Mouse (Mus musculus) layer of hippocampus, postnatal 14 days (tissue): ENCODE measurements around the gene Sh3pxd2b. TPM values are rescaled to one million over a fixed set of nuclear protein-coding genes. Genes with fewer than 3 reads are reported as not detected.

Source experiments
- DNase-seq, 2 experiments: peaks; one replicate each; pipeline ENCODE4 v3.0.0; 2021 to 2022; ENCODE audit warnings: low spot score in 2 of 2, mixed read lengths in 1 of 2
- total RNA-seq, 2 experiments: library from RNA; stranded (reverse); gene quantifications; 2 replicates each; pipeline ENCODE4 v1.2.3; 2021

Sh3pxd2b gene
- total RNA-seq, 2 experiments from 2014 or later = 18.9 to 22.6 TPM

DNA sequence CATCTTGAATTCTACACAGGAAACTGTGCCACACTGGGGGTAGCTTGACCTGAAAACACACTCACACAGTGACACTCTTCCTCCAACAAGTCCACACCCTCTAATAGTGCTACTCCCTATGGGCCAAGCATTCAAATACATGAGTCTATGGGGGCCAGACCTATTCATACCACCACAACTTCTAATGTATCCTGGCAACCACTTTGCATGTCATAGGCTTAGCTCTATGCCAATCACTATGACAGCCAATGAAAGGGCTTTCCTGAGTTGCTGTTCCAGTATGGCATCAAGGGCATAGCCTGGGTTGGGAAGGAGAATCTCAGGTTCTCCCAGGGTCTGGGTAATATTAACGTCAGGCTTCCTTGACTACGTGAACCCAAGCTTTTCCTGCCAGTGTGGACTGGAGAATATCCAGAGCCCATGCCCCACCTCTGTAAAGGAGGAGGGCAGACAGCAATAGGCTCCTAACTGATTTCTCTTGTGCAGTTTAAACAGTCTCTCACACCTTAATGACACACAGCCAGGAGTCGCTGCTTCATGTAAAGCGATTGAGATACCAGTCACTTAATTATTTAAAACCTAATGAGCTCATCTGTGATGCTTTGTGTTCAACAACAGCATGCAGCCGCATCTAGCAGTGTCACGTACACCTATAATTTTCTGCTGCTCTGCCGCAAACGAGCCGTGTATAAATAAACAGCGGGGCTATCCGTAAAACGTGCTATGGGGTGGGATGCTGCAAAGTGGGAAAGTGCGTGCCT is 25.8 kb downstream of the Sh3pxd2b start:
- no peak for DNase-seq

- DNase-seq = no peak
These were observed 26.5 kb downstream of the Sh3pxd2b start for GRCm38 (mm10) chr11:32374027-32374589.

DNA sequence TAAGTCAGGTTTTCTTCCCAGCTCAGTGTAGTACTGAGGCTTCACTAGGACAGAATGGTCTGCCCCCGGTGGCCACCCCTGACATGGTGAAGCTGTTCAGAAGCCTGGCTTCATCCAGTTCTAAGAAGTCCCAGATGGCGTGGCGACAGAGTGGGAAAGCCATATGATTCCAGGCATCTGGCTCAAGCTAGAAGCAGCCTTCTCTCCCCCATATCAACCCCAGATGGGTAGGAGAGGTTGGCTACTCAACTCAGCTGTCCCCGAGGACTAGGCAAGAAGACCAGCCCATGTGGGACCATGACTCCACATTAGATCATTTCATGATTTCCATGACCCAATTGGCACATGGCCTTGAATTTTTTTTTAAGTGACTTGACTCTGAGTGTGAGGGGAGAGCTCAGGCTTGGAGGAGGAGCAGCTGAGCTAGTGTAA is 27.5 kb downstream of the Sh3pxd2b start:
- no peak for DNase-seq

- DNase-seq = no peak
These were observed 28.5 kb downstream of the Sh3pxd2b start for GRCm38 (mm10) chr11:32376086-32376485.

- DNase-seq = no peak
These were observed 32.3 kb downstream of the Sh3pxd2b start for GRCm38 (mm10) chr11:32379910-32380309.

GRCm38 (mm10) chr11:32383341-32384134 is 35.9 kb downstream of the Sh3pxd2b start:
- peak in 1 of 2 experiments; percentile 68 for DNase-seq

- DNase-seq = no peak
These were observed 36.6 kb downstream of the Sh3pxd2b start for GRCm38 (mm10) chr11:32384135-32384801.

DNA sequence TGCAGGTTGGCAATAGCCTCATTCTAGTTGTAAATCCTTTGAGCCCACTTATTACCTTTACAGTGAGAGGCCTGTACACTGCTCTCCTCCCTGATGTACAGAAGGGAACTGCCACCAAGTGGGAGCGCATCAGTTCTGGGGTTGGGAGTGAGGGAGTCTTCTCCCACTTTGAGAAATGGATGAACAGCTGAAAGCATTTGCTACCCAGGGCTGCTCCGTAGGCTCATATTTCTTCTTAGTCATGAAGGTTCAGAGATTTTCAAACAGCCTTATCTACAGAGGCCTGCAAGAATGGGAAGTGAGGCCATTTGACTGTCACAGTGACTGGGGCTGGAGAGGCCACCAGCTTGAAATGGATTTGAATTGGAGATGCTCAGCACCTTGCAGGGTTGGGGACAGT is 38.4 kb downstream of the Sh3pxd2b start:
- DNase-seq = no peak

DNA sequence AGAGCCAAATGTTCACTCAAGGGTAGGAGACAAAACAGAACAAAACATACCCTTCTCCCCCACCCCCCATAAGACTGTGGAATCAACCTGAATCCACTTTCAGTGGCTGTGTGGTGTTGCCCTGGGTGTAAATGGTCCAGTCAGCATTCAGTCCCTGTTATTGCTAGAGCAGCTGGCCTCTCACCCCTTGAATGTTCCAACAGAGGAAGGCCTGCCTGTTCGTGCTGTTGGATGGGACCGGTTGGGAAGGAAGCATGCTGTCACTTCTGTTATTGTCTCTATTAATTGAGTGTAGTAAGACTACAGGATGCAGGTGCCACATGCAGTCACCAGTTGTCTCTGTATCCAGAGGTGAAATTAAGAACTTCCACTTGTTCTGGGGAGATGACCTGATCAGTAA is 40.4 kb downstream of the Sh3pxd2b start:
- DNase-seq = no peak

DNA sequence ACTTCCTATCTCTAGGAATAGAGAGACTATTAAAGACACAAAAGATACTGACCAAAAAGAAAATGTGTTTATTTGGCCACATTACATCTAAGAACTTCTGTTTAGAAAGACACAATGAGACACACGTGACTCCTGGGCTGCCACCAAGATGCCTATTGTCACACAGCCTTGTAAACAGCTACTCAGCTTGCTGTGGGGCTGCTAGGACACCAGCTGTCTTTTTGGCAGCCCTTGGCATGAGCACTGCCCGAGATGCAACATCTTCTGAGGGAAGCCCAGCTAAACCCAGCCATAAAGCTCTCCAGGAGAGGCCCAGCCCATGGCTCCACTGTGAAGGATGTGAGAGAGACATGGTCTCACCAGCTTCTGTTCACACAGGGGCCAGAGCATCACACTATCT is 45.5 kb downstream of the Sh3pxd2b start:
- no peak for DNase-seq

DNA sequence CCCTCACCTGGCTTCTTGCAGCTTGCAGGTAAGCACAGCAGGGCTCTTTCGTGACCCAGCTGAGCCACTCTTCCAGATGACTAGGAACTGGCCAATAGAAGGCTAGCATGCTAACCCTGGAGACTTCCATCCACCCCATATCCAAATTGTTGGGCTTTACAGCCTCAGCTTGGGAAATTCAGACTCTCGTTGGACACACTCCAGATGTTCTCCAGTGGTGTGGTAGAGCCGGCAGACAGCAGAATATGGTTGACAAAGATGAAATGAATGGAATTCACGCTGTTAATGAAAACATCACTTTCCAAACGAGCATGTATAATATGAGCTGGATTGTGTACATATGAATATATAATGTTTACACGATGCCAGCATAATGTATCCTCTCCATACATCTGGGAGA is 48.2 kb downstream of the Sh3pxd2b start:
- DNase-seq = no peak

DNA sequence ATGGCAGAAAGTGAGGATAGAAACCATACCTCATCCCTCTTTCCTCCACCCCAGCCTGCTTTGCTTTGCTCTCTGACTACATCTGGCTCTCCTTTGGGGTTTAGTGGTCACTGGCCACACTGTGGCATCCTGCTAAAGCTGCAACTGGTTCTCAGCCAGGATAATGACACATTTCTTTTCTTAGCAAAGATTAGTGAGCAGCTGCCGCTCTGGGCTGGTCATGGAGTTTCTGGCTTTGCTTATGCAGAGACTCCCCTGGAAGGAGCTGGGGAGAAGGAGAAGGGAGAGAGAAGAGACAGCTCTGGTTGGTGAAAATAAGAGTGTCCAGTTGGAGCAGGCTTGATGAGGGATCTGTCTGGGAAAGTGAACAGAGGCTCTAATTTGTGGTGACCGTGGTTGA is 50.8 kb downstream of the Sh3pxd2b start:
- no peak for DNase-seq

DNA sequence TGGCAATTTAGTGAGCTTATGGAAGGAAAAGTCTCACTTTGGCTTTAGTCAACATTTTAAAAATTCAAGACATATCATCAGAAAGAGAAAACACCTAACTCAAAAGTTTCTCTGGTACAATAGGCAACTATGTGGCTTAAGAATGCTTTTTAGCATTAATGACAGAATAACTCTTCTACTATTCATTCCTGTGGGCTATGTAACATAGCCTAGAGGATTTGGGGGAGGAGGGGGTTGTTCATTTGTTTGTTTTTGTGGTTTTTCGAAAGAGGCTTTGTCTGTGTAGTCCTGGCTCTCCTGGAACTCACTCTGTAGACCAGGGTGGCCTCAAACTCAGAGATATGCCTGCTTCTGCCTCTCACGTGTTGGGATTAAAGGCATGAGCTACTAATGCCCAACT is 51.6 kb downstream of the Sh3pxd2b start:
- no peak for DNase-seq

DNA sequence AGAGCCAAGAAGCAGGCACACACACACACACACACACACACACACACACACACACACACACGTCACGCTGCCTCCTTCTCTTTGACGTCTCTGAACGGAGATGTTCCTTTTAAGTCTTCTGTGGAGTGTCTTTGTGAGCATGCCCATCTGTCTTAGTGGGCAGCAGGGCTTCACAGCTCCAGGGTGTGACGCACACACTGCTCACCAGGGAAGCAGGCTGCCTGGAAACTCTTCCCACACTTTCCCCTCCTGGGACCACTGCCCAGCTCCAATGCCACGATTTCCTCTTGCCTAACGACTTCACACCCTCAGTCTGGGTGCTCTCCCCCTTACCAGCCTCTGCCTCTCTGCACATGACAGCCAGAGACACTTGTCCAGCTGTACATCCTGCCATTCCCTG is 55.1 kb downstream of the Sh3pxd2b start:
- peak; percentile 42 to 73 for DNase-seq

GRCm38 (mm10) chr11:32404708-32405107 is 57.1 kb downstream of the Sh3pxd2b start:
- DNase-seq = no peak

DNA sequence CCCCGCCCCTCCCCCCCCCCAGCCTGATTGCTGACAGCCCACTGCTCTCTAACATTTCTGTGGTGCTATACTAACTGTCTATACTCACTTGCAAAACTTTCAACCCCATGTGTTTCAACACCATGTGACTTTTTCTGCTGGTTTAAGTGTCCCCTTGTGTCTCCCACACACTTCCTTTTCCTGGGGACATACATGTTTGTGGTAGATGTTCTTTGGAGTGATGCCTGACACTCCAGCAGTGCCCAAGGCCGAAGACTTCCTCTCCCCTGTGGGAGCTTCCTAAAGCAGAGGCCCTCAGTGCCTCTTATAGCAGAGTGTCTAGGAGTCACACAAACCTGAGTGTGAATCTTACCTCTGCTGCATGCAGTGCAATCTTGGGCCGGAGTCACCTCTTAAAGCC is 60.2 kb downstream of the Sh3pxd2b start:
- DNase-seq = no peak

DNA sequence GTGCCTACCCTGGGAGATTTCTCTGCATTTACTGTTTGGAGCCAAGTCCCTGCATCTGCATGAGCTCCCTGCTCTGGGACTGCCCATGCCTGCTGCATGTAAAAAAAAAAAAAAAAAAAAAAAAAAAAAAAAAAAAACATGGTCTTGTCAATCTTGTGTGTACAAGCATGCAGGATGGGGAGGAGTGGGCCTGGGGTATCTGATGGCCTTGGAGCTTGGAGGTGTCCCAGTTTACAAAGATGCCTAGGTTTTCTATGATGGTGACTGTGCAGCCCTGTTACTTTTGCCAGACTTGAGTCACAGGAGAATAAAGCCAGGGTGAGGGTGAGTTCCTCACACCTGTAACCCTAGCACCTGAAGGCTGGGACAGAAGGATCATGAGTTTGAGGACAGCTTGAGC is 61.4 kb downstream of the Sh3pxd2b start:
- no peak for DNase-seq

- no peak for DNase-seq
These were observed 62.4 kb downstream of the Sh3pxd2b start for GRCm38 (mm10) chr11:32409823-32410562.

DNA sequence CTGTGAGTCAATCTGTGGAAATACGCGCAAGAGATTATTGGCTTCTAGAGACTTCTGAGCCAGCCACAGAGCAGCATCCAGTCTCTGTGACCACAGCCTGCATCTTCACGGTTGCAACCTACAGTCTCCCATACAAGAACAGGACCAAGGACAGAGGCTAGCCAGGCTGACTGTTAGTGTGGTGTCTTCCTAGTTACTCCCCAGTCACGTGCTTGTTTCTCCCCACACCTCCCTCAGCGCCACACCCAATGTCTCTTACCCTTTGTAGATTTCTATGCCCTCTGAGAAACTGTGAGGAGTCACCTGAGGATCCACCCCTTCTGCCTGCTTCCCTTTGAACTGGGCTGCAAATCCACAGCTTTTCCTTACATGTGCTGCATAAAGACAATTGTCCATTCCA is 72.4 kb downstream of the Sh3pxd2b start:
- DNase-seq = no peak

DNA sequence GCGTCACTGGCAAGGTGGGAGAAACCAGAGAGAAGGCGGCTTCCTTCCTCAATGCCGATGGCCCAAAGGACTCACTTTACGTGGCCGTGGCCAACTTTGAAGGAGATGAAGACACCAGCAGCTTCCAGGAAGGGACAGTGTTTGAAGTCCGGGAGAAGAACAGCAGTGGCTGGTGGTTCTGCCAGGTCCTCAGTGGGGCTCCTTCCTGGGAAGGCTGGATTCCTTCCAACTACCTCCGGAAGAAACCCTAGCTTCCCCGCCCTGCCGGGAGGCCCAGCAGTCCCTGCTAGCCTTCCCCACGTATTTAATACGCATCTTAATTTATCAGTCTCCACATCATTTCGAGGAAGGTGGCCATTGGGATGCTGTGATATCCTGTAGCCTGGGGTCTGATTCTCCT is 75.7 kb downstream of the Sh3pxd2b start:
- no peak for DNase-seq

DNA sequence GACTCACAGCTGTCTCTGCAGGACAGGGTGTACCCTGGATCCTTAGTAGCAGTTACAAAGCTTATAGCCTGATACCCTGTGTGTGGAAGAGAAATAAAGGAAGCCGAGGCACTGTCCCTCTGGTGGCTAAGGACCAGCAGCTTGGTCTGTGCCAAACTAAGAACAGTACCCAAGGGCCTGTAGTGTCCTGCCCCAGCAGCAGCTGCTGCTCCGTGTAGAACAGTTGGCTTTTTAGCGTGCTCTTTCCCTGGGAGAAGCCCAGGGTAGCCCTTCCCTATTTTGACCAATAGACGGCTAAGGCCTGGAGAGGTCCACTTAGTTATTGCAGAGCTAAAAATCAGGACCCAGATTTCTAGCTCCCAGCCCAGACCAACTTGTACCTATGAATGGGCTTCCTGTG is 77.0 kb downstream of the Sh3pxd2b start:
- no peak for DNase-seq
